Mouse (Mus musculus): ENCODE data around the gene Cdh7.
"Not testable (repeated sequence)": the region's sequence is repeated elsewhere in the genome, so short reads cannot be mapped to it uniquely, and the experiment has no call there.

Cdh7 gene

DNA sequence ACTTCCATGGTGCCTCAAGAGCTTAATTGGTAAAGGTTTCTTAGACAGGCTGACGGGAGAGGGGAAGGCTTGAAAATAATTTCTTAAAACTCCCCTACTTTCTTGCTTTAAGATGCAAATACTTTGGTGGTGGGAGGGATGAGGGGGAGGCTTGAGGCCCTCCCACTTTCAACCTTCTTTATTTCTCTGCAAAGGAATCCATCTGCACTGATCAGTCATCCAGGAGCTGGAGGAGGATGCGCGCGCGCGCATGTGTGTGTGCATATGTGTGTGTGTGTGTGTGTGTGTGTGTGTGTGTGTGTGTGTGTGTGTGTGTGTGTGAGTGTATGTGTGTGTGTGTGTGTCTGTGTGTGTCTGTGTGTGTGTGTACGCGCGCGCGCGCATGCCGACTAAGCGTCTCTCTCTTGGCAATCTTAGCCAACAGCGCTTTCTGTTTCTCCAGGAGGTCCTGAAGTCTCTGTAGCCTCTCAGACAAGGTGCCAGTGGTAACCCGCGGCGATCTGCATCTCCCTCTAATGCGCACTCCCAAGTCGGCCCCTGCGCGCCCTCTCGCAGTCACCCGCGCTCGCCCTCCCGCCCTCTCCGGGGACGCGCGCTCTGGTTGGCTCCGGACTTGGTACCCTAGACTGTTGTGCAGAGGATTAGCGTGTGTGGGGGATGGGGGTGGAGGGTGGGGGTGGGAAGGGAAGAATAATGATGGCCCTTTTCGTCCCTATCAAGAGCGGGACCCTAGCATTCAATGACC, at the start of gene Cdh7:
TSS of gene Cdh7 (plus strand) at position 368 of the 745 bp plus-strand sequence.
- DNase-seq: no peak

DNA sequence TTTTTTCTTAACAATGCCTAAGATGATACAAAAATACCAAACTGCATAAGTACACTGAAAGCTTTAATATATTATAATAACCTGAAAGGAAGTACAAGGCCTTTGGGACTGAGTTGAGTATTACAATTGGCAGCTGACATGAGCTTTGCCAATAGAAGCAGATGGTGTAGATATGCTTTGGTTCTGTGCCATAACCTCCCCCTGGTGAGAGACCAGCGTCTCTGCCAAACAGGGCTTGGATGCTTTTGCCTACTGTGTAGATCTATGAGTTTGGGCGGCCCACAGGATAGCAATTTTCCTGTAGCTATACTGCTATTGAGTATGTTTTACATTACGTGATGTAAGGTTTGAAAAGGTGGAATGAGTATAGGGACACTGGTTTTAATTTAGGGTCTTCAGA, 49.6 kb upstream of the Cdh7 start:
- DNase-seq: no peak

DNA sequence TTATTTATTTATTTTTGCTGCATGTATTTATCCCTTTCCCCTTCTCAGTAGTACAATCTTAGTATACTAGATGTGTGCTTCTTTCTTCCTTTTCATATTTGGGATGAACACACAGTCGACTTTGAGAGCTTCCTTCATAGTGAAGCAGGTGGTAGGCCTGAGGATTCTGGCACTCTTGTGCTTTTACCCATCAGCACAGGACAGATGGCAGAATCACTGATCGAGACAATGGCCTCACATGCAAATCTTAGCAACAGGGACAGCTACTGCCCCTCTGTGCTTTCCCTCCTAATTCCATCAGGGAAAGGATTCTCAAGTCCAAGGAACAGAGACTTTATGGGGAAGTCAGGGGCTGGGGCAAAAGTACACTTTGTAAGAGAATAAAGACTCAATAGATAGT, 33.7 kb upstream of the Cdh7 start:
- DNase-seq: no peak

DNA sequence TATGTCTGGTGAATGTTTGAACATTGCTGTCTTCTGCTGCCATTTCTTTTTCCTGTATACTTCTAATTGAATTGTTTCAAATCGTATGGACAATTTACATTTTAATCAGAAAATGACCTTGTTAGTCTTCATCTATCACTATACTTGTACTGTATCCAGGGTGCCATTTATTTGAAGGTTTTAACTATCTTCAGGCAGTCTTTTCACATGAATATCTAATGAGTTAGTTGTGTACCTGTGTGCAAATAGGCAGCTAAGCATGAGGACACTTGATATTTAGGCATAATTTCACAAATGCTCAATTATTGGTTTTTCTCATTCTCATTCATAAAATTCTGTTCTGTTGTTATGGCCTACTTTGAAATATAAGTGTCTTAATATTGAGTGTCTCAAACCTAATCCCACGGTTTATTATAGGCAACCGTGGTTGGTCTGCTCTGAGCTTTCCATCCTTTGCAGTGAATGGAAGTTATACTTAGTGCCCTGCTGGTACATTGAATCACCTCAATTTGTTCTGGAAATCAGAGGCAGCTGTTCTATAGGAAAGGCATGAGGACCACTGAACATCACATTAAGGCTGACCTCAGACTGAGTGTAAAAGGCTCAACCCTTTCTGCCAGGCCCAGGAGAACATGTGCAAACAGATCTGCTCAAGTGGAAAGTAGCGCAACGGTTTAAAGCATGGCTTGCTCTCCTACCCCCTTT, 10.4 kb upstream of the Cdh7 start:
- DNase-seq: no peak

DNA sequence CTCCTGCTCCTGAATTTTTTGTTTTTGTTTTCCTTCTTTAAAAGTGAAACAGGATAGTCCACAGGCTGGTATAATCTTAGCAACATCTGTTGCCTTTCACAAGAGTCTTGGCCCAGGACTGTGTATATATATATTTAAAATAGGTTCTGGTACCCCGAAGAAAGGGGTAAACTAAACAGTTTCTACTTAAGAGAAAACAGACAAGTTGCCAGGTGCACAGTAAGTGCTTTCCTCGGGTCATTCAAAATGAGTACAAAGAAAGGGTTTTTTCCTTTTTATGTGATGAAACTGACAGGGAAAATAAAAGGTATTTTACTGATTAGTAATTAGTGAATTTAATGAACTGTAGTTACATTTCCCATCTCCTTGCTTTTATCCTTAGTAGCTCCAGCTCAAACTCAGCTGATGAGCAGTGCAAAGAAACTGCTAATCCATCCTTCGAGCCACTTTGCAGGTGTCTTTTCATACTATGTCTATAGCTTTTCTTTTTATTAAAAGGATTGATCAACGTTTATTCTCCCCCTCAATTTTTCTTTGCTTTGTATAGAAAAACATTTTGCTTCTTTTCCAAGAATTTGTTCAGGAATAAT, 9.7 kb upstream of the Cdh7 start:
- no peak for DNase-seq

DNA sequence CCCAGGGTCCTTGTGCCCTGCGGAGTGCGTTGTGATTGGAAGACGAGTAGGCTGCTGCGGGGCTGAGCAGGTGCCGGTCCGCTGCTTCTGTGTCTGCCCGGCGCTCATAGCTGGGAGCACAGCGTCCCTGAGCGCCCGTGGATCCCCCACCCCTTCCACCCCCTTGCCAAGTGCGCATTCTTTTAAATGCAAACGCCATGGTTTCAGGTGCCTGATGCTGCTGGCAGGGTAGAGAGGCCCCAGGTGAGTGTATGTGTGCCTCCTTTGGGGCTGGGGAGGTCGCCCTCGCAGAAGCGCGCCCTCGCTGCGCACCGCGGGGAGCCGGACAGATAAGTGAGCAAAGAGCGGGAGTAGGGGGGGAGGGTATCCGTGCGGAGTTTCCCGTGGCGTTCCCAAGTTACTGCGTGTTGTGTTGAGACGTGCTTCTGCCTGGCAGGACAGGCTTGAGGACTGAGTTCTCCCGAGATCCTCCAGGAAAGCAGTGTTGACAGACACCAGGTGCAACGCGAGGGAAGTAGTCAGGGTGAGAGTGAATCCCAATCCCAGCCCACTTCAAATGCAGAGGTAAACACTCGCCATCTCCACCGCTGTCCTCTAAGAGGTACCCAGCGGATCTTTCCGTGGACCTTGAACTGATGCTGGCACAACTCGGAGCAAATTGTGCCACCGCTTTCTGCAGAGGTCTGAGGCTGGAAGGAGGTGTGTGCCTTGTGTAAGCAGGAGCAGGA, 742 bp downstream of the Cdh7 start:
- DNase-seq: no peak

DNA sequence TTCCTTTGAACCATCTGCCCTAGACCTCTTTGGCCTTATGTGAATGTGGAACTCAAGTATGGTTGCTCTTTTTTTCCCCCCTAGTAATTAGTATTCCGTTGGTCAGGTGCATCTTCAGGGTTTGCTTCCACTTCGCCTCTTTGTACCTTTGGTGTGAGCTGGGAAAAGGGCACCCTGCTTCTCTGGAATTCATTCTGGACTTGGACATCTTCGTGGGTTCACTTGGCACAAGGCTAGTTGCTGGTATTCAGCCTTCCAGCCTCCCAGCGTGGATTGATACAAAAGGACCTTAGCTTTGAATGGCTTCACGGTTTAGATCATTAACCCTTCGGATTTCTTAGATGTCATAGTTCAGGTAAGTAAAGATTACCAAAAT, 1.3 kb downstream of the Cdh7 start:
- DNase-seq: no peak

DNA sequence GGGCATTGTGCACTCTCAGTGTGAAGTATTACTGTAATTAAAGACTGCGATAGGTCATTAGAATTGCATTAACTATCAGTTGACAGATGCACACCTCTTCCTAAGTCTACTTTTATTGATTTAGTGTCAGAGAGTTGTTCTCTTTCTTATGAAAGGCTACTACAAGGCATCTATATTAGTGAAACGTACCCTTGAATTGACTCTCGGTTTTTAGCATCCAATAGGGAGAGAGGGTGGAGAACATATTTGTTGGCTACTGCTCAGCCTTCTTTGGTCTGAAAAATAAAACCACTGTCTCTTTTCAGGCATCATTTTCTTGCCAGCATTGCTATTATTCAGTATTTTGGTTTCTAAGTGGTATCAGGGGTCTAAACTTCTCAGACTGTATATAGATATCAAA, 2.5 kb downstream of the Cdh7 start:
- DNase-seq: no peak

DNA sequence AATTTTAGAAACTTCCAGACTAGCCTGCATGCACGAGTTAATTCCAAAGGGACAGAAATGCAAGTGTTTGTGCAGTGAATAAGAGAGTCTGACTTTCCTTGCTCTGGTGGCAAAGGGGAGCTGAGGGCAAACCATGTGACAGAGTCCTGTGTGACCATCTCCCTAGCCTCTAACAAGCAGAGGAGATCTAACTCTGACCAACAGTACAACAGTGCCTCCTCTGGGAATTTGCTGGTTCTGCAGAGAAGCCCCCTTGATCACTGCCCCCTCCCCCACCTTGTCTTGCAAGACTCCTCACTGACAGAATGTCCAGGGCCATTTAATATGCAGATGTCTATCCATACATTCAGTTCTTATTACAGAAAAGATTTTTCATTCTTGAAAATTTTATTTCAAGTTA, 3.2 kb downstream of the Cdh7 start:
- no peak for DNase-seq

DNA sequence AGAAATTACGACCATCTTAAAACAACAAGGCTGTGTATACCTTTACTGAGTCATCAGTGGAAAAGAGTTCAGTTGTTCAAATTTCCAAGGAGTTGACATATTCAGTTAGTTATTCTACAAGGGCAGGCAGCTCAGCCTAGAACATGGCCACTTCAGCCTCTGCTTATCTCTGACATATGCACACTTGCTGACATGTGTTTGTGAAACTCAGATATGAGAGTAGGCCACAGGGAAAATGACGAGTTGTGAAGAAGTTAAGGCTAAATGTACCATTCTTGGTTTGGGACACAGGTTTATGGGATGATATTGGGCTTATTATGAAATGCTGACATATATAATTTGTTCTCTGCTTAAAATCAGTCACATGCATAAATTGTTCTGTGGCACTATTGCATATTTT, 7.3 kb downstream of the Cdh7 start:
- DNase-seq: no peak

DNA sequence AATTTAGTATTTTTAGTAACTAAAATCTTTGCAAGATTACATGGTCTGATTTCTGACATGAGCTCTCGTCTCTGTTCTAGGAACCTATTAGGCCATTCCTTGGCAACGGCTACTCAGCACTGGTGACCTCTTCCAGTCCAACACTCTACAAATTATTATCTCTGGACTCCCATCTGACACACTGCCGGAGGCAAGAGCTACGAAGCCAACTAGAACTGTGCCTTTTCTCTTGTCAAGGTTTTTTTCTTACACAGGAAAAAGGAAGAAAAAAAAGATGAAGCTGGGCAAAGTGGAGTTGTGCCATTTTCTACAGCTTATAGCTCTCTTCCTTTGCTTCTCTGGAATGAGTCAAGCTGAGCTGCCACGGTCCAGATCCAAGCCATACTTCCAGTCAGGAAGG, 11.7 kb downstream of the Cdh7 start:
- no peak for DNase-seq

DNA sequence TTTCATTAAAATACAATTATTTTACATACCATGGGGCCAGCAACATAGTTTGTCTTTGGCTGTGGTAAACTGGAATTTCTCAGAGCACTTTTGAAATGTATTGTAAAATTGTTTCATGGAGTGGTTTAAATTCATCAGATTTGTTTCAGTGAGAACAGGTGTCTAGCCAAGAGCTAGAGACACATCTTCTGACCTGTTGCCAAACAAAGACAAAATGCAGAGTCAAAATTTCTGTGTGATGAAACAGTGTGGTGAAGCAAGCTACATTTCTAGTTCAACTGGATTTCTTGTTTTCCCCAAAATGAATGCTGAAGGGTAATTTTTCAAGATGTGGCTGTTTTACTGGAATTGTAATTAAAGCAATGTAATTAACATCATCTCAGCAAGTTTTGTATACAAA, 22.2 kb downstream of the Cdh7 start:
- DNase-seq: no peak

DNA sequence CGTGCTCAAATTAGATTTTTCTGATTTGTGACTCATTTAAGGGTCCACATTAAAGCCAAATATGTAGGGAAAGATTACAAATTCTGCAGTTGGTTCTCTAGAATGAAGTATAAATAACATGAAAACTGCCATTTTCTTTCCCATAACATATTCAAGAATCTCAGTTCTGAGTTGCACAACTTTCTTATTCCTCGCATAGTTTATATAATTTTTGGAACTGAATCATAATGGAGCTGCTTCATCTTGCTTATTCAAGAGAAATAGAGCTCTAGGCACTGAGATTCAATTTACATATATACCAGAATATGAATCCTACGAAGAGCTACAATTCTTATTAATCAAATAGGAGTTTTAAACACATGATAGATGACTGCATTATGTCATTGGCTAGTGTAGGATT, 22.8 kb downstream of the Cdh7 start:
- DNase-seq: no peak

DNA sequence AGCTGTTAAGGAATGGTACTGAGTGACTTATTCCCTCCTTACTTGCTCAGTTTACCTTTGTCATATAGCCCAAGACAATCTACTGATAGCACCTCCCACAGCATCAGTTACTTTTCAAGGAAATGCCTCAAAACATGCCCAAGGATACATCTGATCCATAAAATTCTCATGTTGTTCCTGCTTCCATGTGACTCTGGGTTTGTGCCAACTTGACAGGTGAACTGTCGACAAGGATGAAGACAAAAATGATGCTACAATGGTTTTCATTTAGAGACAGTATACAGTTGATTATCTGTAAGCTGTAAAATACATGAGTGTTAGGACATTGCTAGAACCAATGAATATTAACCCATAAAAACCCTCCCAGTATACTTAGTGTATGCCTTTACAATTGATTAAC, 29.9 kb downstream of the Cdh7 start:
- no peak for DNase-seq

DNA sequence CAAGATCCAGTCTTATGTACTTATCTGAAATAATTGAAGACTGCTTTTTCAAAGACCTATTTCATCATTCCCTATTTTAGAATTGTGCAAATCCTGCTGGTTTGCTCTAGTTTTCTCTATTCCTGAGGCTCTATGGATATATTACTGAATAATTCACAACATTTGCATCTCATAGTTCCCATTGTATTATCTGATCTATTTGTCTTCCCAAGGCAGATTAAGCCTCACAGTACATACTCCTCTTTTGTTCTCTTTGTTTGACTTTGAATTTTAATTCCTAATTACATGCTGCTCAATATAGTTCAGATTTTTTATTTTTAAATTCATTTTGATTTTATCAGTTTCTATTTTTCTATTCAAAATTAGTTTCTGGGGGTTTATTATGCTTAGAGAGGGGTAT, 74.1 kb downstream of the Cdh7 start:
- DNase-seq: no peak

DNA sequence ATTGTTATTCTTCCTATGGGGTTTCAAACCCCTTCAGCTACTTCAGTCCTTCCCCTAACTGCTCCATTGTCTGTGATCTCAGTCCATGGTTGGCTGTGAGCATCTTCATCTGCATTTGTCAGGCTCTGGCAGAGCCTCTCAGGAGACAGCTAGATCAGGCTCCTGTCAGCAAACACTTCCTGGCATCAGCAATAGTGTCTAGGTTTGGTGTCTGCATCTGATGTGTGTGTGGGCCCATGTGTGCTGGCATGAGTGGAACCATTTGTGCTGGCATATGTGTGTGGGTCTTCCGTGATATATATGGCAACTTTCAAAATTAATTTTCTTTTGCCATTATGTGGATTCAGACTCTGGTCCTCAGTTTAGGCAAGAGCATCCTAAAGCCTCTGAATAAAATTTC, 85.2 kb downstream of the Cdh7 start:
- no peak for DNase-seq

DNA sequence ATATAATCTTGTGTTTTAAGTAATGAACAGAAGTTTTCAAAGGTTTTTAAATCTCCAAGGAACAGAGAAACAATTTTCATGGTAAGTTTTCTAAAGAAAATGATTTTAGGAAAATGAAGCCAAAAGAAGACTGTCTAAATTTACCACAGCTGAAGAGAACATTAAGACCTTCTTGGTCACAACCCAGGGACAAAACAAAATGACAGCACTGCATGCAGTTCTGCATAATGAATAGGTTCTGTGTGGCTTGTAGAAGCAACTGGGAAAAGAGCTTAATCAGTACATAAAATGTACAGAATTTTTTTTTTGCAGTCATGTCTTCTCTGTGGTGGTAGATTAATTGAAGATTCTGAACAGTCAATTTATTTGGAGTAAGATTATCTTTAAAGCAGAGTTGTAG, 96.2 kb downstream of the Cdh7 start:
- no peak for DNase-seq

DNA sequence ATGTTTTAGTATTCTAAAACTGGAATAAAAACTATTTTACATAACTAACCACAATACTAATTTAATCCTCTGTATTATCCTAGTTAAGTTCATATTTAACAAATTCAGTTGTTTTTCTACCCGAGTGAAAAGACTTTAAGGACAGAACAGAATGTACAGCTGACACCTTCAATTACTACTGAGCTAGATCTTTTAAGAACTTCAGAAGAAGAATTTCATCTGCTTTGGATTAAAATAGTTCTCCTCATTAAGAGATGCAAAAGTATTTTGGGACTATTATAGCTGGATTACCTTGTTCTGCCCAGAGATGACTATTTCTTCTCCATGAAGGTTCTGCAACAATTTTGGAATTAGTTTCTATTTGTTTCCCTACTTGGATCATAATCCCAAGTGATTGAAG, 135.8 kb downstream of the Cdh7 start:
- no peak for DNase-seq

DNA sequence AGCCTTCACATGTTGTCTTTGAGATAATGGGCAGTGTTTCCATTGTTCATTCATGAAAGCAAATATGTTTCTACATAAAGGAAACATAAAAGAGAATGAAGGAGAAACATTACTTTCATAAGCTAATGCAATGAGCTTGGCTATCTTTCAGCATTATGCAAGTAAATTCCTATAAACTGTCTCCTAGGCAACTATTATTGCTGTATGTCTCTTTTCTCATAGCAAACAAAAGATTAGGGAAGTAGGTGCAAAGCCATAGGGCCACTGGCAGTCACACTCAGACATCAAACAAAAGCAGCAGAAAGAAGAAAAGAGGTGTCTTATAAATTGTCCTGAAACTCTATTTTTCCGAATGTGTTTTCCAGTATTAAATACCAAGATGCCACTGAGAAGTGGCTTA, 136.6 kb downstream of the Cdh7 start:
- no peak for DNase-seq

DNA sequence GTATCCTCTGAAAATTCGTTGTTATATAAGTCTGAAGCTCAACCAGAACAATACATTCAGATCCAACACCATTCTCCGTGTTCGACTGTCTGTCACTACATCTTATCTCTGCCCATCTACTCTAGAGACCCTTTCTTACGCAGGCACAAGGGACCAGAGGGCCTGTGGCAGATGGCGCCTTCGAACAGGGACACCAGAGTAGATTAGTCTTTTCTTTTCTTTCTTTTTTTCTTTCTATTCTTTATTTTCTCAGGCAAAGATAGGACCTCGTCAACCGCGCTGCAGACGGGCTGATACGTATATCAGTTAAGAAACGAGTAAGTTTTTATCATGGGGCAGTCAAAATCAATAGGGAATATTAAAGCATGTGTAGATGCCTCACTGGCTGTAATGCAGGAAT, 189.2 kb downstream of the Cdh7 start:
- DNase-seq: not testable (repeated sequence)
